Mouse (Mus musculus) limb, embryonic 10.5 days (tissue): ENCODE results near the gene Hnrnpab. TPM values are rescaled to one million over a fixed set of nuclear protein-coding genes. Genes with fewer than 3 reads are reported as not detected.
"Not testable (repeated sequence)": the region's sequence is repeated elsewhere in the genome, so short reads cannot be mapped to it uniquely, and the experiment has no call there.

Source experiments
- DNase-seq: peaks from one replicate; pipeline ENCODE4 v3.0.0-alpha.2; 2017; ENCODE audit warnings: low spot score
- H3K27ac ChIP-seq: fragments of 300-500 bp; sonication (generic); 2 replicates; pipeline ENCODE4 v1.5.1; 2016; ENCODE audit warnings: mild to moderate bottlenecking
- H3K27me3 ChIP-seq: fragments of 300-500 bp; sonication (generic); 2 replicates; pipeline ENCODE4 v1.6.1; 2016; ENCODE audit warnings: low read depth, mild to moderate bottlenecking; ENCODE audit not compliant: poor library complexity, severe bottlenecking
- H3K36me3 ChIP-seq: fragments of 300-500 bp; sonication (generic); 2 replicates; pipeline ENCODE4 v1.6.1; 2016; ENCODE audit warnings: mild to moderate bottlenecking, moderate library complexity
- H3K4me1 ChIP-seq: fragments of 300-500 bp; sonication (generic); 2 replicates; pipeline ENCODE4 v1.6.1; 2016
- H3K4me3 ChIP-seq: fragments of 300-500 bp; sonication (generic); 2 replicates; pipeline ENCODE4 v1.5.1; 2016; ENCODE audit warnings: mild to moderate bottlenecking, moderate library complexity
- H3K9me3 ChIP-seq: fragments of 300-500 bp; sonication (generic); replicated peaks from 2 replicates; pipeline ENCODE4 v1.6.1; 2016; ENCODE audit warnings: mild to moderate bottlenecking
- WGBS: fragments of 180-500 bp; shearing (Covaris S2); methylation state at CpG from one replicate; pipeline ENCODE4 v1.1.7; 2016; 5-methylcytosine and 5-hydroxymethylcytosine counted together
- polyA plus RNA-seq: library from polyadenylated mRNA; unstranded; fragments of >200 nt; fragmentation: Nextera tagmentation; extraction: Ambion mirVana; gene quantifications from 2 replicates; pipeline ENCODE4 v1.2.1, GENCODE M21; 2016

The Hnrnpab gene
- polyA plus RNA-seq, 1 experiment from 2014 or later, result 723 TPM

DNA sequence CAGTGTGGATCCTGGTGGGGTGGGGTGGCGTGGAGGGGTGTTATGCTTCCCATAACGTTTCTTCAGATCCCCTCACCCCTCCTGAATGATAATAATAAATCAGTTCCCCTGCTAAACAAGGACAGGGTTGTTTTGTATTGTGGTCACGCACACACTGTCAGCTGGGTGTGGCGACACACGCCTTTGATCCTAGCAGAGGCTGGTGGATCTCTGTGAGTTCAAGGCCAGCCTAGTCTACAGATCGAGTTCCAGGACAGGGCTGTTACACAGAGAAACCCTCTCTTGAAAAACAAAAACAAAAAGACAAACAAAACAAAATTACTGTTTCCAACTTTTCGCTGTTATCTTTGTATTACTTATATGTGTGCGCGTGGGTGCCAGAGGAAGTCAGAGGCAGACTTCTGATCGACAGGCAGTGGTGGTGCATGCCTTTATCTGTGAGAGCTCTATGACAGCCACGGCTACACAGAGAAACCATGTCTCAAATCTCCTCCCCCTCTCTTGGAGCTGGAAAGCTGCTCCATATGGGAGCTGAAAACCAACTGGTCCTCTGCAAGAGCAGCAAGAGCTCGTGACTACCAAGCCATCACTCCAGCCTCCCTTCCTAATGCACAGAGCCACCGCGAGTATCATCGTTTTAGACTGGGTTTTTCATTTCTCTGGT, 23.1 kb upstream of the Hnrnpab start:
- Histone ChIP-seq H3K4me3 (no peak overlapping the region), H3K36me3 (peaks cover 49% of the 10 kb centered on the region), H3K9me3 (no peaks in the 10 kb centered on the region), H3K27me3 (no peaks in the 10 kb centered on the region), H3K27ac (no peak overlapping the region), H3K4me1 (peaks cover 9% of the 10 kb centered on the region; the same call in 1 of the 2 replicates)
- DNase-seq, result no peak
- 88% methylated on average over 15 of the region's 15 CpGs for WGBS

- Histone ChIP-seq H3K36me3 (peaks cover 66% of the 10 kb centered on the region), H3K27ac (no peak overlapping the region)
- DNase-seq, result no peak
Measured at GRCm38 (mm10) chr11:51627907-51628306, 21.3 kb upstream of the Hnrnpab start.

GRCm38 (mm10) chr11:51627425-51627824, 20.8 kb upstream of the Hnrnpab start:
- no peak for DNase-seq
- H3K4me1 ChIP-seq, result no peaks in the 10 kb centered on the region
- H3K27ac ChIP-seq, result no peak overlapping the region
- no peaks in the 10 kb centered on the region for H3K27me3 ChIP-seq
- H3K9me3 ChIP-seq, result no peaks in the 10 kb centered on the region
- 94% methylated on average over 9 of the region's 9 CpGs for WGBS
- H3K4me3 ChIP-seq, result no peak overlapping the region
- H3K36me3 ChIP-seq, result peaks cover 70% of the 10 kb centered on the region

More at GRCm38 (mm10) chr11:51627907-51628306, 21.3 kb upstream of the Hnrnpab start:
- Histone ChIP-seq H3K4me1 (no peaks in the 10 kb centered on the region), H3K4me3 (no peak overlapping the region), H3K27me3 (no peaks in the 10 kb centered on the region), H3K9me3 (no peaks in the 10 kb centered on the region)
- 87% methylated on average over 8 of the region's 8 CpGs for WGBS

- no peak overlapping the region for H3K27ac ChIP-seq
Measured at GRCm38 (mm10) chr11:51625187-51625820, 18.7 kb upstream of the Hnrnpab start.

DNA sequence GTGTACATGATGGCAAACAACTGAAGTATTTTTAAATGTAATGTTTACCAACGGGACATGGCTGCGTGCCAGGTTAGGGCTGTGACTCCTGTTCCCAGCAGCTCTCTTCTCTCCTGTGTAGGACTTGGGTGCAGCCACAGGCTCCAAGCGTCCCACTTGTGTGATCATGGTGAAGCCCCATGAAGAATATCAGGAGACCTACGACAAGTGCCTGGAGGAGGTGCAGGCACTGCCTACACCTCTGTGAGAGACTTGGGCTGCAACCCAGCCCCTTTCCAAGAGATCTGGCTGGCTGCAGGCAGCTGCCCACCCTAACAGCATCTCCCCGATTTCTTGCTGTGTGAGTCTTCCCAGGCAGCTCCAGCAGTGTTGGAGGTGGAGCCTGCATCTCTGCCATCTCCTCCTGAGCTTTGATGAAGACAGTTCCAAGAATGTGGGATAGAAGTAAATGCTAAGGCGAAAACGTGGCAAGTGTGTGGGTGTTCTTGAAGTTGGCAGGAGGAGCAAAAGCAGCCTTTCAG, 16.4 kb upstream of the Hnrnpab start:
- H3K9me3 ChIP-seq, result no peaks in the 10 kb centered on the region
- 90% methylated on average over 7 of the region's 7 CpGs for WGBS
- H3K4me3 ChIP-seq, result no peak overlapping the region
- H3K27ac ChIP-seq, result no peak overlapping the region
- peaks cover 23% of the 10 kb centered on the region for H3K4me1 ChIP-seq
- peaks cover 70% of the 10 kb centered on the region for H3K36me3 ChIP-seq
- no peaks in the 10 kb centered on the region for H3K27me3 ChIP-seq
- DNase-seq, result no peak

More at GRCm38 (mm10) chr11:51625187-51625820, 18.7 kb upstream of the Hnrnpab start:
- H3K4me3 ChIP-seq, result no peak overlapping the region
- DNase-seq, result no peak
- peaks cover 11% of the 10 kb centered on the region for H3K4me1 ChIP-seq
- WGBS, result 82% methylated on average over 5 of the region's 5 CpGs
- H3K27me3 ChIP-seq, result no peaks in the 10 kb centered on the region
- no peaks in the 10 kb centered on the region for H3K9me3 ChIP-seq
- peaks cover 85% of the 10 kb centered on the region for H3K36me3 ChIP-seq

GRCm38 (mm10) chr11:51621776-51622175, 15.1 kb upstream of the Hnrnpab start:
- no peak for DNase-seq
- no peaks in the 10 kb centered on the region for H3K27me3 ChIP-seq
- H3K4me3 ChIP-seq, result no peak overlapping the region
- WGBS, result 90% methylated on average over 2 of the region's 2 CpGs
- peaks cover 28% of the 10 kb centered on the region for H3K4me1 ChIP-seq
- no peak overlapping the region for H3K27ac ChIP-seq
- no peaks in the 10 kb centered on the region for H3K9me3 ChIP-seq
- peaks cover 58% of the 10 kb centered on the region for H3K36me3 ChIP-seq

DNA sequence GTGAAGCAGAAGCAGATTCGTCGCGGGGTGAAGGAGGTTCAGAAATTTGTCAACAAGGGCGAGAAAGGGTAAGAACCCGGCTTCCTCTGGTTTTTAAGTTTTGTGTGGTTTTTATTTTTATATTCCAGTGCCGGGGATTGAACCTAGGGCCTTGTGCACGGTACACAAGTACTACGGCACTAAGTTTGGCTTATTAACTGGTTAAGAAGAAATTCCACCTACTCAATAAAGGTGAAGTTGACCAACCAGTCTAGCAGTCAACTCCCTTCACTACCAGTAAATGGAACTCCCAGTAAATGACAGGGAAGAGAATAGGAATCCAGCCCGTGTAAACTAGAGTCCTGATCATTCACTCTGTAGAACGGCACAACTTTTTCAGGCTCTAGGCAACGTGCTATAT, 13.4 kb upstream of the Hnrnpab start:
- H3K27ac ChIP-seq, result peak overlapping the region; percentile 86
- H3K4me3 ChIP-seq, result peak overlapping the region; percentile 77
- no peaks in the 10 kb centered on the region for H3K27me3 ChIP-seq
- H3K4me1 ChIP-seq, result peaks cover 37% of the 10 kb centered on the region
- H3K36me3 ChIP-seq, result peaks cover 41% of the 10 kb centered on the region
- WGBS, result 2% methylated on average over 11 of the region's 11 CpGs
- no peaks in the 10 kb centered on the region for H3K9me3 ChIP-seq
- DNase-seq, result no peak

GRCm38 (mm10) chr11:51619409-51620060, 12.9 kb upstream of the Hnrnpab start, which contains the start of gene Nhp2:
Gene Nhp2 (plus strand): TSS chr11:51619735.
- H3K36me3 ChIP-seq, result peaks cover 35% of the 10 kb centered on the region
- no peaks in the 10 kb centered on the region for H3K27me3 ChIP-seq
- peak within 1 kb of the TSS; percentile 86 for H3K27ac ChIP-seq
- H3K4me1 ChIP-seq, result peaks cover 43% of the 10 kb centered on the region
- H3K9me3 ChIP-seq, result no peaks in the 10 kb centered on the region
- WGBS, result under 1% methylated on average over 51 of the region's 51 CpGs
- H3K4me3 ChIP-seq, result peak within 1 kb of the TSS; percentile 77
- peak; percentile 92 for DNase-seq

DNA sequence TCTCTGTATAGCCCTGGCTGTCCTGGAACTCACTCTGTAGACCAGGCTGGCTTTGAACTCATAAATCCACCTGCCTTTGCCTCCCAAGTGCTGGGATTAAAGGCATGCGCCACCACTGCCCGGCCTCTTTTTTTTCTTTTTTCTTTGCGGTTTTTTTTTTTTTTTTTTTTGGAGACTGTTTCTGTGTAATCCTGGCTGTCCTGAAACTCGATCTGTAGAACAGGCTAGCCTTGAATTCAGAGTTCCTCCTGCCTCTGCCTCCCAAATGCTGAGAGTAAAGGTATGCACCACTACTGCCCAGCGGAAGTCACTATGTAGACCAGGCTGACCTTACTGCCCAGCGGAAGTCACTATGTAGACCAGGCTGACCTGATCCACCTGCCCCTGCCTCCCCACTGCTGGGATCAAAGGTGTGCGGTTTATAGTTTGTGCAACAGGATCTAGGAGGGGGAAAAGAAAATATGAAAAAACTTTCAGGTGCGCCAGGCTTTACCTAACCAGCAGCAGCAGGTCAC, 12.3 kb upstream of the Hnrnpab start:
- Histone ChIP-seq H3K4me3 (peak overlapping the region; percentile 77), H3K36me3 (peaks cover 29% of the 10 kb centered on the region), H3K9me3 (no peaks in the 10 kb centered on the region), H3K27ac (peak overlapping the region; percentile 86), H3K27me3 (no peaks in the 10 kb centered on the region), H3K4me1 (peaks cover 44% of the 10 kb centered on the region)
- 50% methylated on average over 8 of the region's 8 CpGs for WGBS
- no peak for DNase-seq

- H3K9me3 ChIP-seq, result no peaks in the 10 kb centered on the region
- WGBS, result 11% methylated on average over 4 of the region's 4 CpGs
- DNase-seq, result peak; percentile 61
- no peaks in the 10 kb centered on the region for H3K27me3 ChIP-seq
- H3K27ac ChIP-seq, result no peak overlapping the region
- H3K4me3 ChIP-seq, result no peak overlapping the region
- H3K36me3 ChIP-seq, result peaks cover 17% of the 10 kb centered on the region
- peaks cover 44% of the 10 kb centered on the region for H3K4me1 ChIP-seq
Measured at GRCm38 (mm10) chr11:51617693-51618092, 11.0 kb upstream of the Hnrnpab start.

GRCm38 (mm10) chr11:51616113-51616512, 9.5 kb upstream of the Hnrnpab start:
- H3K27me3 ChIP-seq, DNase-seq, H3K36me3 ChIP-seq, H3K9me3 ChIP-seq: not testable (repeated sequence)
- 93% methylated on average over 7 of the region's 7 CpGs for WGBS
- peaks cover 41% of the 10 kb centered on the region for H3K4me1 ChIP-seq
- peak overlapping the region; percentile 85; the same call in 1 of the 2 replicates for H3K27ac ChIP-seq
- H3K4me3 ChIP-seq, result peak overlapping the region; percentile 46

GRCm38 (mm10) chr11:51615601-51616000, 9.0 kb upstream of the Hnrnpab start:
- 6% methylated on average over 14 of the region's 14 CpGs for WGBS
- peak; percentile 74 for DNase-seq
- no peaks in the 10 kb centered on the region for H3K9me3 ChIP-seq
- H3K27ac ChIP-seq, result peak overlapping the region; percentile 85
- peaks cover 36% of the 10 kb centered on the region for H3K4me1 ChIP-seq
- peak overlapping the region; percentile 46 for H3K4me3 ChIP-seq
- no peaks in the 10 kb centered on the region for H3K36me3 ChIP-seq
- H3K27me3 ChIP-seq, result no peaks in the 10 kb centered on the region
